Mouse (Mus musculus): ENCODE data around the gene Msi2. TPM values are rescaled to one million over a fixed set of nuclear protein-coding genes. Genes with fewer than 3 reads are reported as not detected.

The Msi2 gene
- total RNA-seq, 2 experiments from 2014 or later, result 200 to 212 TPM

DNA sequence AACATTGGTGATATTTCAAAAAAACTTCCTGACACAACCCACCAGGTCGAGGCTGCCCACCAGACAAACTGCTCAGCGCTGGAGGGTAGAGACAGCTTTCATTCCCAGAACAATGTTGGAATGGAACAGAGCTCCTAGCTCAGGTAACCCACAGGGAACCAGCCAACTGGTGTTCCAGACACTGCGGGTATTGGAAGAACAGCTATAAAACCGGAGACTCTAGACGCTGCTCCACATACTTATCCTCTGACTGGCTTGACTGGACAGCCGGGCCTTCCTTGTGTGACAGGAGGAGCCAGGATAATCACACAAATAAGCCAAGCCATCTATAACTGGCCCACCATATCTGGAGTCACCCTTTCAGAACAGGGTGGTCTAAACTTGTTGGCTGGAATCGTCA is 169.9 kb downstream of the Msi2 start:
- DNase-seq (ENCODE audit: low spot score in 2 of 2), result no peak

GRCm38 (mm10) chr11:88543771-88544170 is 174.5 kb downstream of the Msi2 start:
- DNase-seq (ENCODE audit: low spot score in 2 of 2), result no peak

GRCm38 (mm10) chr11:88542817-88543216 is 175.5 kb downstream of the Msi2 start:
- no peak for DNase-seq (ENCODE audit: low spot score in 2 of 2)

GRCm38 (mm10) chr11:88541666-88542639 is 176.4 kb downstream of the Msi2 start:
- no peak for DNase-seq (ENCODE audit: low spot score in 2 of 2)

GRCm38 (mm10) chr11:88539637-88540478 is 178.5 kb downstream of the Msi2 start:
- DNase-seq (ENCODE audit: low spot score in 2 of 2), result no peak

- no peak for DNase-seq (ENCODE audit: low spot score in 2 of 2)
Measured at GRCm38 (mm10) chr11:88538710-88539340, 179.5 kb downstream of the Msi2 start.

GRCm38 (mm10) chr11:88537344-88537743 is 181.0 kb downstream of the Msi2 start:
- no peak for DNase-seq (ENCODE audit: low spot score in 2 of 2)

DNA sequence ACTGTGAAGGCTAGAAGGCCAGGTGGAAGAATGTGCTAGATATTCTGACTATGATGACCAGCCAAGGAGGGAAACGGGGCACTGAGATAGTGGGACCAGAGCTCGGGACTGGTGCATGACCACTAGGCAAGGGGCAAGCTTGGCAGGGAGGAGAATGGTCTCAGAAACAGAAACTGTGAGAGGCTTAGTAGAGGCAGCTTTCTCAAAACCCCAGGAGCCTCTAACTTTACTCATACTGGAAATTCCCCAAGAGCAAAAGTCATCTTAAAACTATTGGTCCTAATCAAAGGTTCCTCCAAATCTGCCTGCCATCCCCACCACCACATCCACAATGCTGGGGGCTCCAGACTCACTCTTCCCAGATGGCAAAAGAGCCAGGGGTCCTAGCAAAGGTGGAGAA is 181.5 kb downstream of the Msi2 start:
- no peak for DNase-seq (ENCODE audit: low spot score in 2 of 2)

DNA sequence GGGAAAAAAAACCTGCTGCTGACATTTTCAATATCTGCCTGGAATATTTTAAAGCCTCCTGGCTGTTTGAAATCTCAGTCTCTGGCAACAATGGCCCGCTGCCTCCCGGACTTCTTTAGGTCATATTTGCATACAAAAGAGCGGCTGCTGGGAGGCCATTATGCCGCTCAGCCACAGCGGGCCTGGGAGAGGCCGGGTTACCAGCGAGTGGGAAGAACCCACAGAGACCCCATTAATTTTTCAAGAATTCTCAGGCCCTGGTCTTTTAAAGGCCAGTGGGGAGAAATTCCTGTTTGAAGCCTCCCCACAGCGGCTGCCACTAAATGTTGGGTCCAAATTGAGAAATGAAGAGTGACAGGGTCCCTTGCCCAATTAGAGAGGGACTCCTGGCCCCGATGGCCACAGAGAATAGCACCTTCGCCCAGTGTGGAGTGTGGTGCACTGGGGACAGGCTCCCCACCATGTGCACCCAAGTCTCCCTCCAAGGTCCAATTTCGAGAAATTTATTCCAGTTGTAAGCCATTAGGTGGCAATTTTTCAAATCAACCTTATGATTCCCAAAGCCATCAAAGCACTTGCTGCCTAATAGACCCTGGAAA is 183.9 kb downstream of the Msi2 start:
- no peak for DNase-seq (ENCODE audit: low spot score in 2 of 2)

GRCm38 (mm10) chr11:88532016-88532415 is 186.3 kb downstream of the Msi2 start:
- DNase-seq (ENCODE audit: low spot score in 2 of 2), result no peak

- DNase-seq (ENCODE audit: low spot score in 2 of 2), result no peak
Measured at GRCm38 (mm10) chr11:88530032-88530431, 188.3 kb downstream of the Msi2 start.

- DNase-seq (ENCODE audit: low spot score in 2 of 2), result no peak
Measured at GRCm38 (mm10) chr11:88528522-88529101, 189.7 kb downstream of the Msi2 start.

GRCm38 (mm10) chr11:88526711-88527110 is 191.6 kb downstream of the Msi2 start:
- no peak for DNase-seq (ENCODE audit: low spot score in 2 of 2)

GRCm38 (mm10) chr11:88524790-88525575 is 193.3 kb downstream of the Msi2 start:
- no peak for DNase-seq (ENCODE audit: low spot score in 2 of 2)

DNA sequence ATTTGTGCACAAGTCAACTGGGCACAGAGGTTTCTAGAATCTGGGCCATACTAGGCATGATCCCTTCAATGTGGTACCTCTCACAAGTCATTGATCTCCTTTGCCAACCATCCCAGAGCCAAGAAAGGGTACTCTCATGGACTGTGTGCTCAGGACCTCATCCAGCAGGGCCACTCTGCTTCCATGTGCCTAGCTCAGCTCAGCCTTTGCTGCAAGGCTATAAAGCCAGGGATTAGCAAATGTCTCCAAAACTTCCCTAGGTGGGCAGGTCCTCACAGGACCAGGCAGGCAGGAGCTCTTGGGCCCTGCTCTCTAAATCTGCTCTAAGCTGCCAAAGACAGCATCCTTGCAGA is 193.9 kb downstream of the Msi2 start:
- DNase-seq (ENCODE audit: low spot score in 2 of 2), result no peak

- DNase-seq (ENCODE audit: low spot score in 2 of 2), result no peak
Measured at GRCm38 (mm10) chr11:88523921-88524320, 194.4 kb downstream of the Msi2 start.

DNA sequence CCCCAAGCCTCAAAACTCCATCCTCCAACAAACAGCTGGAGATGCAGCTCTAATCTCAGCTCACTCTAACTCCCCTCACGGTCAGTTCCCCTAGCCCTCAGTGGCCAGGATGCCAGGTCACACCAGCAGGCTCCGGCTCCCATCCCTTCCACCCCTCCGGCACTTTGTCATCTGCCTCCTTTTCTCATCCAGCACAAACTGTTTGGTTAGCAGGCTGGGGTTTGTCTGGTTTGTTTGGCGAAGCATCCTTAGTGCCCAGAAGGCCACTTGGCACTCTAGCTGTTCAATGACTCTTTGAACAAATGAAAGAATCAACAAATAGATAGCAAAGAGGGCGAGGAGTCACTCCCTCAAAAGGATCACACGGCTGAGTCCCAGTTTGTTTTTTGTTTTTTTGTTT is 194.8 kb downstream of the Msi2 start:
- DNase-seq (ENCODE audit: low spot score in 2 of 2), result no peak

- no peak for DNase-seq (ENCODE audit: low spot score in 2 of 2)
Measured at GRCm38 (mm10) chr11:88522114-88522513, 196.2 kb downstream of the Msi2 start.

GRCm38 (mm10) chr11:88520951-88521730 is 197.2 kb downstream of the Msi2 start:
- DNase-seq (ENCODE audit: low spot score in 2 of 2), result no peak
